Mouse (Mus musculus) gastrocnemius, adult 18-20 months (tissue): Measurements from ENCODE around the gene Slc24a3. TPM values are rescaled to one million over a fixed set of nuclear protein-coding genes. Genes with fewer than 3 reads are reported as not detected.

Source experiments
- DNase-seq: peaks from one replicate; pipeline ENCODE4 v3.0.0; 2021; ENCODE audit warnings: low spot score
- long read RNA-seq, 2 experiments: library from polyadenylated mRNA; stranded (forward); transcript quantifications; one replicate each; pipeline ENCODE4 v2.0.0; 2021
- total RNA-seq, 2 experiments: library from RNA; stranded (reverse); gene quantifications; 2 replicates each; pipeline ENCODE4 v1.2.3; 2021

Slc24a3 gene
- 1 to 10 TPM in 1 of 2 experiments, under 1 TPM in 1; 0.89 to 1.4 TPM for total RNA-seq
- long read RNA-seq, experiment 1 = 0 reads
- long read RNA-seq, experiment 2 = 0 reads

DNA sequence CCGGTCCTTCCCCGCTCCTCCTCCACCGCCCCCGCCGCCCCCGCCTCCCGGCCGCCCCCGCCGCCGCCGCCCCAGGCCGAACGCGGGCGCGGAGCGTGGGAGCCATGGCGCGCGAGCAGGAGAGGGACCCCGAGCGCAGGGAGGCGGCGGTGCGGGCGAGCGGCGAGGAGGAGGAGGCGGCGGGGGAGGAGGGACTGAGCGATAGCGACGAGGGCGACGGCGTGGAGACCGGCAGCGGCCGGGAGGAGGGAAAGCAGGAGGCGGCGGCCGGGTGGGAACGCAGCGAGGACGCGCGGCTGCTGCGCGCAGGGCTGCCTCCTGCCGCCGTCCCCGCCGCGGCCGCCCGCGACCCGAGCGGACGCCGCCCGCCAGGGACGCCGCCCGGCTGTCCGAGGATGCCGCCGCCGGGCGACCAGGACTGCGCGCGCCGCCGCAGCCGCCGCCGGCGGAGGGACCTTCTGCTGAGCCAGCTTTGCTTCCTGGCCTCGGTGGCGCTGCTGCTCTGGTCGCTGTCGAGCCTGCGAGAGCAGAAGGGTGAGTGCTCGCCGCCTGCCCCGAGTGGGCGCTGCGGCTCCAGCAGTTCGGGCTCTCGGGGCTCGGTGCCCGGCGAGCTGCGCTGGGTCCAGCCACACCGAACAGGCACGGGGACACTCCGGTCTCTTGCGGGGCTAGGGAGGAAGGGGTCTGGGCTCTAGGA lies at the start of gene Slc24a3:
Gene Slc24a3, plus strand, starts transcription at position 91 of the 697 bp plus-strand sequence.
- peak; percentile 72 for DNase-seq

GRCm38 (mm10) chr2:145117762-145118161 lies 49.8 kb upstream of the Slc24a3 start:
- DNase-seq = no peak

DNA sequence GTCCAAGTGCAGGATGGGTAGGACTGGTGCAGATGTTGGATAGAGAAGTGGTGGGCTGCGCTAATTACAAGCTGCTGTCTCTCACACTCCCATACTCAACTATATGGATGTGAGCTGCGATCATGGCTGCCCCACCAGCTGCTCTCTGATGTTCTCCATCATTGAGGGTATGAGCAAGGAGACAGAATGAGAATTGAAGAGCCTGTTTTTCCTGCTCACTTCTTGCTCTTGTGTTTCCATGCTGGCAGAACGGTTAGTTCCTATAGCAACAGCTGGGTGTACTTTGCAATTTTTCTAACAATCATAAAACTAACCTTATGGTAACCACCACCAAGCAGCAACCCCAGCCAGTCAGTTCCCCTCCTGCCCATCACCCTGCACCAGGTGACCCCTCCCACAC lies 39.8 kb upstream of the Slc24a3 start:
- DNase-seq = no peak

DNA sequence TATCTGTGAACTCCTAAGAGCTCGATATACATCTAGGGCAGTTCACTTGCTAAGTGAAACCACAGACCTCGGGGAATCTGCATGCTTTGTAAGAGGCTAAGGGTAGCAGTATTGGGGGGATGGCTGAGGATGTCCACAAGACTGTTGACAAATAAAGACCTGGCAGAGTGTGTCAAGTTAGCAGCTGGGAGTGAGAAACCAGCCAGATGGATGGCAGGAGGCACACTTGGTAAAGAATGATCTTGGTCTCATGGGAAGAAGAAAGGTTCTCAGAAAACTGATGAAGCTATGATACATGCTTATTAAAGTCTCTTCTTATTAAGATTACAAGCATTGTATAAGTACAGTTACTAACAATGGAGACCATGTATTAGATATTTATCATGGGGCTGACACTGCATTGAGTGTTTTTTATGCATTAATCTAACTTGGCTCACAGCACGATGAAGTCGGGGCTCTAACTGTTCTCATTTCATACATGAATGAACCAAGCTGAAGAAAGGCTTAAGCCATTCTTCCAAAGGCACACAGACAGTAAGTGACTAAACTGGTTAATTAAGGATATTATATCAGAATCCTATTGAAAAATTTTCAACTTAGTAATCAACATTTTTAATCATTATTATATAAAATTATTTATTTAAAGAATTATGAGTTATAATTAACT lies 30.8 kb upstream of the Slc24a3 start:
- DNase-seq = no peak

GRCm38 (mm10) chr2:145150407-145150806 lies 17.1 kb upstream of the Slc24a3 start:
- DNase-seq = no peak

- DNase-seq = no peak
Observed at GRCm38 (mm10) chr2:145150821-145151220, 16.7 kb upstream of the Slc24a3 start.

GRCm38 (mm10) chr2:145152281-145152680 lies 15.3 kb upstream of the Slc24a3 start:
- no peak for DNase-seq

- no peak for DNase-seq
Observed at GRCm38 (mm10) chr2:145158972-145159371, 8.6 kb upstream of the Slc24a3 start.

DNA sequence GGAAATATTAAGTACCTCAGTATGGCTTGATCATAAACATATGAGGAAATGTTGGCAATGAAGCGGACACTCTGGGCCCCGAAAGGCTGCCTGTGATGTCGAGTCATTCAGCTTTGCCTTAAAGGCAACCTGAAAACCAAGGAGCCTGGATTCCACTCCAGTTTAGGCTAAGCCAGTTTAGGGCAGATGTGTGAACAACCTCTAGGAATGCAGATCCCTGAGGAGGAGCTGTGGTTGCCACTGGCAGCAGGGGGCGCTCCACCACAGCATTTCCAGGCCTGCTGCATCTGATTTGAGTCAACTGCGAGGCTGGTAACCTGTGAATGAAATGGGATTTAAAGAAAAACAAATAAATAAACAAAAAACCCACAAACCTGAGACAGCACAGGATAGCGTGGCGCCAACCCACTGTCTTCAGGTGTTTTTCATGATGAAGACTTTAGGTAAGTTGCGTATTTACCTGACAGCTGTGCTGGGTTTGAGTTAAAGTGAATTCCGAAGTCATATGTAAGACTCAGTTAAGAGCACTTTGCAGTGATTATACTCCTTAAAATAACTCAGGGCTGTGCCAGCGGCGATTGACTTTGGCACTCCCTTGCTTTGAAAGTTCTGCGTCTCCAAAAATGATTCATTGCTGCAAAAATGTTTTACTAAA lies 6.4 kb upstream of the Slc24a3 start:
- DNase-seq = peak; percentile 79

GRCm38 (mm10) chr2:145164086-145164485 lies 3.5 kb upstream of the Slc24a3 start:
- DNase-seq = no peak

DNA sequence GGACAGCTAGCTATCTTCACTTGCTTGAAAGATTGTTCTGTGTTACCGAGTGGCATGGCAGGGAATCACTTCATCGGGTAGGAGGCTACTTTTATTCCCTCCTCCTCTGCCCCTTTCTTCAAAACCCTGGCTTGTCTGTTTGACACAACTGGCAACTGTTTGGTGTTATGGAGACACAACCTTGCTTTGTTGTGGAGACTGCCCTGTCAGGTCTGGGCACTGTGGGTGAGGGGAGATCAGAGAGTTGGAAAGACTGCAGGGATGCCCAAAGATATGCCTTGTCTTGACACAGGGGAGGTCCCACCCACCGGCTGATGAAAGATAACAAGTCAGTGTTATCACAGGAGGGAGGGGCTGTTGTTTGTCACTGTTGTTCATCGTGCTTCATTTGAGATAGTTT lies 3.0 kb upstream of the Slc24a3 start:
- DNase-seq = no peak

DNA sequence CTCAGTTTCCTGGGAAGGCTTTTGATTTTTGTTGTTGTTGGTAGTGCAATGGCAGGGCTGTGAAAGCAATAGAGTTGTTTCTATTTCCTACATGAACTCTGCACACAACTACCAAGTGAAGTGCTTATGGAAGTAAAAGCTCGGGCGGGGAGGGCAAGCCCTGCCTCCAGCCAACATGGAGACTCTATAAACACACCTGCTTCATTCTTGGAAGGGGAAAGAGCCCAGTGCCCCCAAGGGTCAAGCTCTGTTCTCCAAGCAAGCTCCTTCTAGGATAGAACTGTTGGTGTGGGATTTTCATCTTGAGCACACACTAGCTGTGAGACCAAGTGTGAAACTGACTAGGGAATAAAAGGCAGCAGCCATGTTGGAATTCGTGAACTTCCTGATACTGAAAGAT lies 2.5 kb upstream of the Slc24a3 start:
- no peak for DNase-seq

DNA sequence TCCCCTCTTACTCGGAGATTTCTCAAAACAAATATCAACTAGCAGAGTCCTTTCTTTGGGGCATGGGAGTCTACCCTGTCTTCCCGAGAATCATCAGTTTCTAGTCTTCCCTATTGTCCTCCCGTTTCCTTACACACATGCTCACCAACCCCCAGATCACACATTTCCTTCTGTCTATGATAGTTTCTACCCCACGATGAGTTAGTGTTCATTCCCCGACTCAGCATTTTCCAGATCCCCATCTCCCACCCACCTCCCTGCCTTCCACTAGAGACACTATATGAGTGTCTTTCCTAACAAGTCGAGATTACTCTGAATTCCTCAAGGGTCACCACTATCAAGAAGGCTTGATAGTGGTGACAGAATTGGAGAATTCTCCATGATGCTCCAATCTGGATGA lies 1.7 kb upstream of the Slc24a3 start:
- no peak for DNase-seq

DNA sequence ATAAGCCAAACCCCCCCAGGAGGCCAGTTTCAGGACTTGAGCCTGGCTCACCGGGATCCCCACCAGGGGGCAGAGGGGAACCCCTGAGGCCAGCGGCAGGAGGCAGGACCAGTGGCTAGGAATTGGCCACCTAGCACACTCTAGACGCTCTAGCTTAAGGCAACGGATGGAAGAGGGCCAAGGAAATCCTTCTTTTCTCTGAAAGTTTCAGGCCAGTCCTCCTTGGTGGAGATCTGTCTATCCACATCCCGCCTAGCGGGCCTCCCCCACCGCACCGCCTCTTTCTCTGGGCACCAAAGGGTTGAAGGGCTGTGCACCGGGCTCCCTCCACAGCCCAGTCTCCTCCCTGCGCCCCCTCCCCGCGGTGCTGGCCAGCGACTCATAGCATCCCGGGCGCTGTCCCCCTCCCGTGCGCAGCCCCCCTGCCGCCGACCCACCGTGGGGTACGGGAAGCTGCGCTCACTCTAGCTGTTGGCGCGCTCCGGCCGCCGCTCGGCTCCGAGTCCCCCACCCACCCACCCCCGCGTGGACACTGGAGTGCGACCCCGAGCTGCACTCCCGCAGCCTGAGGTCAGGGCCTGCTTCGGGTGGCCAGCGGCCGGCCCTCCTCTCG lies 397 bp upstream of the Slc24a3 start:
- peak; percentile 63 for DNase-seq

DNA sequence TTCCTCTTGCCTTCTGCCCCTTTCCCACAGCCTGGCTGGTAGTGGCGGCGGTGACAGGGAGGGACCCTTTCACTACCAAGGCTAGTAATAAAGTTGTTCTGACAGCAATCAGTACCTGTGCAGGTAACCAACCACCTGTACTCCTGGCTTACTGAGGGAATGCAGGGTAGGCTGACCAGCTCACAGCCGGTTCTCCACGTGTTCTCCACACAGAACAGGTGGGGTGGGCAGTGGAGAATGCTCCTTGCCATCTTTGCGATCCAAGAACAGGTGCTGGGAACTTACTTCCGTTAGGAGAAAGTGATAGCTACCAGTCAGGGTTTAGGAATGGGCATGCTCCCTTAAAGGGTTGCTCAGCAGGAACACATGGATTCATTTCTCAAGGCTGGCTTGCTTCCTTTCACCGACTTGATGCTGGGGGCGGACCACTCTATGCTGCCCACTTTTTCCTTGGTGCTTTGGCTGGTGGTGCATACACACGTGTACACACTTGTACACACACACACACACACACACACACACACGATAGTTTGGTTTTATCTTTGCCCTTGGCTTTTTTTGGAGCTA lies 934 bp downstream of the Slc24a3 start:
- DNase-seq = no peak

- DNase-seq = no peak
Observed at GRCm38 (mm10) chr2:145172978-145173655, 5.6 kb downstream of the Slc24a3 start.

DNA sequence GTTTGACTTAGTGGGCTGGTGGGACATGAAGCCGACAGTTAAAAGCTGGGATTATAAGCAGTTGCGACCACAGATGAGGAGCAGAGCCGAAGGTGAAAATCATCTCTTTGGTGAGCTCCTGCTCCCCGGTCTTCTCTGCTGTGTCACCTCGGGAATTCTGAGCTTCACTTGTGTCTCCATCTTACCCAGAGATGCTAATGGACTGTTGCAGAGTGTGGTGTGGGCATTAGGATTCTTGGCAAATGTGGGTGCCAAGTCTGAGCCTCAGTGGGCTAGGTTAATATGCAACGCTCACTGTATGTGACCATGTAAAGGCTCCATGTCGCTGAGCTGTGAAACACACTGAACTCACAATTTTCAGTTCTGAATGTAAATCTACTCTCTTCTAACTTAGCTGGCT lies 7.5 kb downstream of the Slc24a3 start:
- no peak for DNase-seq

DNA sequence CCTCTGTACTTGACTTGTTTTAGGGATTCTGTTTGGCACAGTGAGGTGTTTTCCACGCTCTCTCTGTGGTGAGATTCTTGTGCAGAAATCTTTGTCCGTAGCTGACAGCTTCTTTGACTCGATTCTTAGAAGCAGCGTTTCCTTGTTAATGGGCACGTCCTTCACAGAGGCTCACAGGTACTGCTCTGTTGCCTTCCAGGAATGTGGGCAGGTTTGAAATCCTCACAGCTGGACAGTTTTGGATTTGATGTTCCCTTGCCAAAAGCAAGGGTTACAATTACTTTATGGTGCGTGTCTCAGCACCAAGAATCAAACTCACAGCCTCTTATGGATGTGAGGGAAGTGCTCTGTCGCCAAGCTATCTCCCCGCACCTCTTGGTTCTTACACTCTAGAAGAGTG lies 14.9 kb downstream of the Slc24a3 start:
- no peak for DNase-seq

DNA sequence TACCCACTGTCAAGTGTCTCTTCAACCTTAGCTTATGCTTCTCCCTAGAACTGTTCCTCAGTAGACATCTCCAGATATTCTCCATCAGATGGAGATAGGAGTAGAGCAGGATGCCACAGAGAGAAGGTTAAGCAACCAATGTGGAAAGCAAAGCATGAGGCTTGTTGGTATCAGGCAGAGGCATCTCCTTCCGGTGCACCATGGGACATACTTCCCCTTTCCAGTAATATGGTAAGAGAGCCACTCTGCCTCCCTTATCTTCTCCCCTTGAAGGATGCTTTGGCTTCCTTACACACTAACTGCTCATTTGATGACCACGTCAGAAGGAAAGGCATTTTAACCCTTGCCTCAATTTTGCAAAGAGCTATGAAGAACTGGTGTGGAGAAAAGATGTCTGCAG lies 21.3 kb downstream of the Slc24a3 start:
- no peak for DNase-seq

DNA sequence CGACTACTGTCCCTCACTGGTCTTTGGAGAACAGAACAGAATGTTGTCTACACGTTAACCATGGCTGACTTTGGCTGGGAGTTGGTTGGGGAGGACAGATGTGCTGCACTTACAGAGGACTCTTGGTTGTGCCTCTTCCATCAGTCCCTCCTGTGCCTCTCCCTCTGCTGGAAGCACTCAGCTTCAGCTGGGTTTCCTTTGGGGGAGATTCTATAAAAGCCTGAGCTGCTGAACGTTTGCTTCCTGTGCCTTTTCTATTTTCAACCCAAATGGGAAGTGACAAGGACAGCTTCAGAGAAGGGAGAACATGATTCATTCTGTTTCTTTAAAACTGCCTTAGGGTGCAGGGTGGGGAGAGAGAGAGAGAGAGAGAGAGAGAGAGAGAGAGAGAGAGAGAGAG lies 28.5 kb downstream of the Slc24a3 start:
- DNase-seq = no peak

DNA sequence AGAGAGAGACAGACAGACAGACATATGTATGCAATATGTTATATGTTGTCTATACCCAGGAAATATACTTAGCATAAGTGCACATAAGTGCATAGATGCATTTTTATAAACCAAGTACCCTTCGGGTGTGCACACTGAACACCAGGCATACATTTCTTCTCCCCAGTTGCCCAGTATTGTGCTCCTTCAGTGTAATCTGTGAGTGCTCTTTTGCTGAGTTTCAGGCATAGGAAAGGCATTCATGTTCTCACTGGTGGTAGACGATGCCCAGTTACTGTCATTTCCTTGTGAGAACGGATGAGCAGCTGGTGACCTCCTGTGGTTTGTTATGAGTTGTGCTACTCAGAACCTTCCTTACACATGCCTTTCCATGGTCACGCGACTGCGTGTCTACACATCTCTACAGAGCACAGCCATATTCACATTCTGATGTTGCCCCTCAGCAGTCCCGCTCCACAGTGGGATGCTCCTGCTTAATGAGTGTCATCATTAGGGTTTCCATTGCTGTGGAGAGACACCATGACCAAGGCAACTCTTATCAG lies 29.0 kb downstream of the Slc24a3 start:
- DNase-seq = no peak
